Mouse (Mus musculus) MEL (cell line): Measurements from ENCODE around the gene Zfr. TPM values are rescaled to one million over a fixed set of nuclear protein-coding genes. Genes with fewer than 3 reads are reported as not detected.
"Not testable (repeated sequence)": the region's sequence is repeated elsewhere in the genome, so short reads cannot be mapped to it uniquely, and the experiment has no call there.

Experiments
- DNase-seq: peaks from one replicate; pipeline ENCODE4 v3.0.0; 2011; ENCODE audit warnings: low read depth, low spot score
- H3K27ac ChIP-seq: 2 replicates; pipeline ENCODE4 v1.5.1; 2012; ENCODE audit warnings: low read depth, mild to moderate bottlenecking, control low read depth, low read length, moderate library complexity; ENCODE audit not compliant: control insufficient read depth
- H3K27me3 ChIP-seq, 2 experiments: fragments of 150-350 bp in 1 of 2; sonication (generic) in 1 of 2; 2 replicates each; pipeline ENCODE4 v1.6.1; 2012; ENCODE audit warnings: low read length in 2 of 2, mild to moderate bottlenecking in 2 of 2, improper control_type of control experiment in 1 of 2, moderate library complexity in 1 of 2; ENCODE audit not compliant: insufficient read depth in 2 of 2, control insufficient read depth in 1 of 2
- H3K36me3 ChIP-seq, 2 experiments: 2 replicates each; pipeline ENCODE4 v1.6.1; 2012 to 2014; ENCODE audit warnings: low read length in 2 of 2, improper control_type of control experiment in 1 of 2, inconsistent platforms in 1 of 2, mild to moderate bottlenecking in 1 of 2; ENCODE audit not compliant: insufficient read depth in 2 of 2, control insufficient read depth in 1 of 2
- H3K4me1 ChIP-seq, 2 experiments: fragments of 150-350 bp in 1 of 2; sonication (generic) in 1 of 2; 2 replicates each; pipeline ENCODE4 v1.6.1; 2012; ENCODE audit warnings: low read length in 2 of 2, improper control_type of control experiment in 1 of 2, mild to moderate bottlenecking in 1 of 2; ENCODE audit not compliant: insufficient read depth in 2 of 2, control insufficient read depth in 1 of 2
- H3K4me3 ChIP-seq, 2 experiments: fragments of 150-350 bp in 1 of 2; sonication (generic) in 1 of 2; 2 replicates each; pipeline ENCODE4 v1.5.1; 2012; ENCODE audit warnings: low read depth in 2 of 2, low read length in 2 of 2, mild to moderate bottlenecking in 2 of 2, moderate library complexity in 2 of 2, control low read depth in 1 of 2, improper control_type of control experiment in 1 of 2; ENCODE audit not compliant: control insufficient read depth in 1 of 2, insufficient read depth in 1 of 2
- H3K79me2 ChIP-seq: 2 replicates; pipeline ENCODE4 v1.6.1; 2012; ENCODE audit warnings: mild to moderate bottlenecking, low read length, moderate library complexity; ENCODE audit not compliant: control insufficient read depth, poor library complexity, insufficient read depth
- H3K9ac ChIP-seq: 2 replicates; pipeline ENCODE4 v1.6.1; 2012; ENCODE audit warnings: low read depth, mild to moderate bottlenecking, control low read depth, low read length, moderate library complexity; ENCODE audit not compliant: control insufficient read depth, poor library complexity, severe bottlenecking
- H3K9me3 ChIP-seq: fragments of 150-350 bp; sonication (generic); replicated peaks from 2 replicates; pipeline ENCODE4 v1.6.1; 2012; ENCODE audit warnings: mild to moderate bottlenecking, low read length, improper control_type of control experiment, moderate library complexity; ENCODE audit not compliant: insufficient read depth
- CTCF ChIP-seq, 3 experiments: IDR thresholded peaks in 2 of 3; conservative IDR thresholded peaks in 1 of 3; 2 replicates each; pipeline ENCODE4 v1.5.1; 2011 to 2012; ENCODE audit warnings: low read length in 3 of 3, low read depth in 2 of 3, mild to moderate bottlenecking in 2 of 3, improper control_type of control experiment in 1 of 3, inconsistent platforms in 1 of 3, mixed read lengths in 1 of 3, moderate library complexity in 1 of 3; ENCODE audit not compliant: control insufficient read depth in 1 of 3, insufficient read depth in 1 of 3, poor library complexity in 1 of 3, severe bottlenecking in 1 of 3
- GABPA ChIP-seq: IDR thresholded peaks from 2 replicates; pipeline ENCODE4 v1.6.1; 2012; ENCODE audit warnings: low read depth, mild to moderate bottlenecking, inconsistent platforms, low read length, improper control_type of control experiment, moderate library complexity
- JUND ChIP-seq: IDR thresholded peaks from 2 replicates; pipeline ENCODE4 v1.6.1; 2011; ENCODE audit warnings: low read depth, mild to moderate bottlenecking, improper control_type of control experiment, low read length
- MAFK ChIP-seq: IDR thresholded peaks from 2 replicates; pipeline ENCODE4 v1.6.1; 2011; ENCODE audit warnings: low read depth, mild to moderate bottlenecking, low read length, improper control_type of control experiment, borderline replicate concordance
- MAX ChIP-seq: IDR thresholded peaks from 2 replicates; pipeline ENCODE4 v1.6.1; 2011; ENCODE audit warnings: low read length, improper control_type of control experiment
- MAZ ChIP-seq: IDR thresholded peaks from 2 replicates; pipeline ENCODE4 v1.6.1; 2012; ENCODE audit warnings: low read depth, mild to moderate bottlenecking, inconsistent platforms, low read length, improper control_type of control experiment
- MEF2A ChIP-seq: IDR thresholded peaks from 2 replicates; pipeline ENCODE4 v1.6.1; 2014; ENCODE audit warnings: low read depth, mild to moderate bottlenecking, inconsistent platforms, low read length, improper control_type of control experiment; ENCODE audit not compliant: poor library complexity, insufficient replicate concordance, severe bottlenecking; ENCODE audit errors: extremely low read depth
- MXI1 ChIP-seq: IDR thresholded peaks from 2 replicates; pipeline ENCODE4 v1.6.1; 2011; ENCODE audit warnings: mild to moderate bottlenecking, low read depth, low read length, improper control_type of control experiment
- MYC ChIP-seq: IDR thresholded peaks from 2 replicates; pipeline ENCODE4 v1.6.1; 2011; ENCODE audit warnings: low read depth, mild to moderate bottlenecking, low read length, improper control_type of control experiment, moderate library complexity
- NELFE ChIP-seq: IDR thresholded peaks from 2 replicates; pipeline ENCODE4 v1.6.1; 2011; ENCODE audit warnings: low read depth, low read length, improper control_type of control experiment
- SIN3A ChIP-seq: IDR thresholded peaks from 2 replicates; pipeline ENCODE4 v1.6.1; 2012; ENCODE audit warnings: low read length, improper control_type of control experiment, inconsistent platforms
- TCF12 ChIP-seq: IDR thresholded peaks from 2 replicates; pipeline ENCODE4 v1.6.1; 2014; ENCODE audit warnings: low read depth, mild to moderate bottlenecking, inconsistent platforms, low read length, improper control_type of control experiment, moderate library complexity
- ZMIZ1 ChIP-seq: IDR thresholded peaks from 2 replicates; pipeline ENCODE4 v1.6.1; 2012; ENCODE audit warnings: low read depth, mild to moderate bottlenecking, inconsistent platforms, low read length, improper control_type of control experiment, moderate library complexity
- ZNF384 ChIP-seq: IDR thresholded peaks from 2 replicates; pipeline ENCODE4 v1.6.1; 2012; ENCODE audit warnings: low read depth, mild to moderate bottlenecking, inconsistent platforms, low read length, improper control_type of control experiment
- polyA plus RNA-seq, 2 experiments: library from polyadenylated mRNA; stranded (reverse) in 1 of 2; unstranded in 1 of 2; fragments of >175 nt in 1 of 2; fragments of >200 nt in 1 of 2; gene quantifications; 2 replicates each; pipeline versions ENCODE4 v1.2.1 to v1.2.4; 2012; ENCODE audit warnings: low replicate concordance in 2 of 2, low read depth in 1 of 2; ENCODE audit not compliant: insufficient read length in 2 of 2, insufficient read depth in 1 of 2, missing spikeins in 1 of 2
- total RNA-seq: library from RNA; depleted of rRNA; stranded (reverse); fragments of 300-350 nt; gene quantifications from 2 replicates; pipeline ENCODE4 v1.2.3, GENCODE M21; 2012

Gene Zfr
- total and polyA plus RNA-seq, 3 experiments: 54.4 to 199 (median 108) TPM

DNA sequence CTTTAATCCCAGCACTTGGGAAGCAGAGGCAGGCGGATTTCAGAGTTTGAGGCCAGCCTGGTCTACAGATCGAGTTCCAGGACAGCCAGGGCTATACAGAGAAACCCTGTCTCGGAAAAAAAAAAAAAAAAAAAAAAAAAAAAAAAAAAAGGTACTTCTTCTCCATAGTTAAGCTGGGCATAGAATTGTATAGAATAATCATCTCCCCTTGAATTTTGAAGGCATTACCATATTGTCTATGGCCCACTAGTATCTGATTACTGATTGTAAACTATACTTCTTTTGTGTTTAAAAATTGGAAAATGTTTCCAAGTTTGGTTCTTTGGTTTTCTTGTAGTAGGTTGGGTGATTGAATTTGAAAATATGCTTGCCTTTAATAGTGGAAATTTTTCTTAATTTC lies 13.2 kb downstream of the Zfr start:
- not testable (repeated sequence) for H3K27me3 ChIP-seq

DNA sequence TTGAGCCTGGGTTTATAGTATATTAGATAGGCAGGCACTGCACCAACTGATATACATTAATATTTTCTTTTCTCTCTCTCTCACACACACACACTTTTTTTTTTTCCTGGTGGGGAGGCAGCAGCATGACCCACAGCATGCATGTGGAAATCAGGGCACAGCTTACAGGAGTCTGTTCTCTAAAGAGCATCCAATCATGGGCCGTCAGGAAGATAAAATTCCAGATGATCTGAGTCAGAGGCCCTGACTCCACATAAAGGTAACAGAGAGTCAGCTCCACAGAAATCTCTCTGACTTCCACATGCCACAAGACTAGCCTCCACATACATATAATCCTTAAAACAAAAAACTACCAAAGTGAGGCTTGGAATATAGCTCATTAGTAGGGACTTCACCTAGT lies 16.9 kb downstream of the Zfr start:
- Histone ChIP-seq H3K27ac (no peak overlapping the region), H3K4me1 (peaks cover 3 to 6% of the 10 kb centered on the region in 2 experiments; a peak in 1 of 4 replicates), H3K9ac (no peak overlapping the region)
- no peak for TF ChIP-seq MYC
- TF ChIP-seq TCF12: no peak
- TF ChIP-seq MAZ: no peak
- TF ChIP-seq MXI1: no peak
- no peak for TF ChIP-seq CTCF (IDR thresholded peaks at IDR 0.05 in 2 of 3, conservative IDR thresholded peaks at IDR 0.05 in 1 of 3; ENCODE audit: control insufficient read depth in 1 of 3, insufficient read depth in 1 of 3, low read depth in 2 of 3, low read length in 3 of 3, poor library complexity in 1 of 3, severe bottlenecking in 1 of 3)
- TF ChIP-seq MAFK: no peak
- TF ChIP-seq NELFE: no peak
- no peak for TF ChIP-seq MEF2A
- TF ChIP-seq SIN3A: no peak
- no peak for TF ChIP-seq JUND
- TF ChIP-seq ZMIZ1: no peak
- TF ChIP-seq MAX: no peak
- TF ChIP-seq, all 39 proteins: peak for 0
- Histone ChIP-seq H3K9me3 (no peaks in the 10 kb centered on the region), H3K36me3 (peaks cover 27 to 50% of the 10 kb centered on the region in 2 experiments), H3K4me3 (no peak overlapping the region), H3K79me2 (peaks cover 41% of the 10 kb centered on the region), H3K27me3 (no peaks in the 10 kb centered on the region)
- no peak for DNase-seq

More for the DNA sequence above, 13.2 kb downstream of the Zfr start:
- not testable (repeated sequence) for H3K4me3 ChIP-seq, H3K9ac ChIP-seq, H3K9me3 ChIP-seq, H3K27ac ChIP-seq, H3K4me1 ChIP-seq, DNase-seq
- peak; percentile 78 for TF ChIP-seq ZNF384
- Histone ChIP-seq H3K79me2 (peaks cover 66% of the 10 kb centered on the region), H3K36me3 (peaks cover 32 to 41% of the 10 kb centered on the region in 2 experiments)

DNA sequence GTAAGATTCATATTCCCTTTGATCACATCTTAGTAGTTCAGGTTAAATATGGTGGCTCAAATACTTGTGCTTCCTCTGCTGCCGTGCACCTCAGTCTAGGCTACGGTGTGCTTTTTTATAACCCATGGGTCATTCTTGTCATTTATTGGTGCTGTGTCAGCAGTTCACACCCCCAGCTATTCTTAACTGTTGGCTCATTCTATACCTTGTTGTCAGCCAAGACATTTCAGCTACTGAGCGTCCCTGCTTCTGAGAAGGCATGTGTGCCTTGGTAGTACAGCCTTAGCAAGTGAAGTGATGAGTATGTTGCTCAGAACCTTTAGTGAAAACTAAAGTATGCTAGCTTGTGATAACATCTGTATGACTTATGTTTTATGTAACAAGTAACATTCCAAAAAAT lies 17.7 kb downstream of the Zfr start:
- Histone ChIP-seq H3K36me3 (peaks cover 26 to 52% of the 10 kb centered on the region in 2 experiments), H3K27ac (no peak overlapping the region), H3K4me1 (peaks cover 0 to 6% of the 10 kb centered on the region in 2 experiments; a peak in 1 of 4 replicates), H3K4me3 (no peak overlapping the region), H3K9me3 (no peaks in the 10 kb centered on the region), H3K9ac (no peak overlapping the region), H3K27me3 (no peaks in the 10 kb centered on the region), H3K79me2 (peaks cover 35% of the 10 kb centered on the region)
- no peak for DNase-seq
- TF ChIP-seq GABPA: no peak
- peak; percentile 59; the same call in 1 of the 2 replicates for TF ChIP-seq MAFK
